Mouse (Mus musculus): ENCODE measurements around the gene H2-DMb2.

DNA sequence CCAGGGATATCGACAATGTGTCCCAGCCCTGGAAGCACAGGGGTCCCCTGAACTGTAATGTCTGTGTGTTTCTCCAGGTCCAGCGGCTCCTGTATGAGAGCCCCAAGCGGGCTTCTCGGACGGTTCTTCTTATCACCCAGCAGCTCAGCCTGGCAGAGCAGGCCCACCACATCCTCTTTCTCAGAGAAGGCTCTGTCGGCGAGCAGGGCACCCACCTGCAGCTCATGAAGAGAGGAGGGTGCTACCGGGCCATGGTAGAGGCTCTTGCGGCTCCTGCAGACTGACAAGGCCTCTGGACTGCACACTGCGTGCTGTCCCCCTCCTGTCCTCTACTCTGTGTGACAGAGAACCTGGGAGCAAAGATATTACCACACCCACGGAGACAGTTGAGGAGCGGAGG is 53.4 kb downstream of the H2-DMb2 start:
- no peak for TF ChIP-seq CTCF (IDR thresholded peaks at IDR 0.05; ENCODE audit: low read depth)
- TF ChIP-seq EP300 (IDR thresholded peaks at IDR 0.05; ENCODE audit: low read depth): no peak

Data from liver, postnatal 0 days (tissue).